8 mouse cellular contexts compared by ENCODE assay signal in the genomic region with DNA sequence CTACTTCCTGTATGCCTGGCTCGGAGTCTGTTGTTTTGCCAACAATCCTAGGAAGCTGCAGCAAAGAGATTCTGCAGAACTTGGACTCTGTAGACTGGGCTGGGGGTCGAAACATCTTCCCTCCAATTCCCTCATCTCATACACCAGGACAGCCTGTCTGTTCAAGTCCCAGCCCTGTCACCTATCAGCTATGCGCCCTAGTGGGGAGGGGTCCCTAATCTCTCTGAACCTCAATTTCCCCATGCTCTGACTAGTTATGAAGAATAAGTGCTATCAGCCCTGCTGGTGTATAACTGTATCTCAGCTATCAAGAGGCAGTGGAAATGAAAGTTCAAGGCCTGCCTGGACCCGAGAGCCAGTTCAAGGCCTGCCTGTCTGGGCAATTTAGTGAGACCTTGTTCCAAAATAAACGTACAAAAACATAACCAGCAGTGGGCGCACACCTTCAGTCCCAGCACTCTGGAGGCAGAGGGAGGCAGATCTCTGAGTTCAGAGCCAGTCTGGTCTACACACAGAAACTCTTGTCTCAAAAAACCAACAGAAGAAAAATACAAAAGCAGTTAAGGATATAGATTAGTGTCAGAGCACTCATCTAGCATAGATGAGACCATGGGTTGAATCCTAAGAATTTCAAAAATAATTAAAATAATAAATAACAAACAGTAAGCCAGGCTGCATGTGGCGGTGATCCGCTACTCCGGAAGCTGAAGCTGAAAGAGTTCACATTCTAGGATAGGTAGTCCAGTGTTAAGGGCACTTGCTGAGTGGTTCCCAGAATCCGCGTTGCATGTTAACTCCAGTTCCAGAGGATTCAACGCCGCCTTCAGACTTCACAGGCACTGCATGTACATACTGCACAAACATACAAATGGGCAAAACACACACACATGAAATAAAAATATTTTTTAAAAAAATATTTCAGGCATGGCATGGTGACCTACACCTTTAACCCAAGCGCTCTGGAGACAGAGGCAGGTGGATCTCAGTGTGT. TPM values are rescaled to one million over a fixed set of nuclear protein-coding genes. Genes with fewer than 3 reads are reported as not detected.
DNase-seq lines count a peak whose midpoint lies in the region; ATAC-seq and TF ChIP-seq lines count a peak whose summit lies in the region.

No protein-coding gene starts in this region.

- peaks cover 43% of the 10 kb centered on the region for H3K36me3 ChIP-seq in lung, embryonic 14.5 days (ENCODE audit: insufficient read depth)
- peaks cover 28% of the 10 kb centered on the region for H3K36me3 ChIP-seq in heart, postnatal 0 days (replicated peaks; ENCODE audit: control insufficient read depth, insufficient read depth, low read length)
- H3K36me3 ChIP-seq in liver, embryonic 13.5 days = peaks cover 39% of the 10 kb centered on the region
- H3K36me3 ChIP-seq in stomach, embryonic 16.5 days (ENCODE audit: control insufficient read depth, insufficient read depth, low read length) = peaks cover 12% of the 10 kb centered on the region

- peak overlapping the region; percentile 42; the same call in 1 of the 2 replicates for H3K9ac ChIP-seq in lung, embryonic 14.5 days
- peak overlapping the region; percentile 51; the same call in 1 of the 2 replicates for H3K9ac ChIP-seq in heart, postnatal 0 days (replicated peaks; ENCODE audit: low read depth, low read length)
- peak overlapping the region; percentile 59; the same call in 1 of the 2 replicates for H3K9ac ChIP-seq in liver, embryonic 13.5 days
- peak overlapping the region; percentile 72 for H3K9ac ChIP-seq in stomach, embryonic 16.5 days (ENCODE audit: low read length)

- peaks cover 7% of the 10 kb centered on the region; the same call in 1 of the 2 replicates for H3K27me3 ChIP-seq in lung, embryonic 14.5 days (ENCODE audit: insufficient read depth, low read length)
- no peaks in the 10 kb centered on the region for H3K27me3 ChIP-seq in heart, postnatal 0 days (ENCODE audit: control insufficient read depth, insufficient read depth, low read length)
- H3K27me3 ChIP-seq in liver, embryonic 13.5 days = peaks cover 23% of the 10 kb centered on the region
- no peaks in the 10 kb centered on the region for H3K27me3 ChIP-seq in stomach, embryonic 16.5 days (ENCODE audit: control insufficient read depth, insufficient read depth, low read length)

- peak overlapping the region; percentile 79 for H3K4me2 ChIP-seq in lung, embryonic 14.5 days
- H3K4me2 ChIP-seq in heart, postnatal 0 days (ENCODE audit: low read depth, low read length) = peak overlapping the region; percentile 95
- H3K4me2 ChIP-seq in liver, embryonic 13.5 days = peak overlapping the region; percentile 75
- peak overlapping the region; percentile 92 for H3K4me2 ChIP-seq in stomach, embryonic 16.5 days (ENCODE audit: low read depth, low read length)

- no peak for TF ChIP-seq EP300 in heart, postnatal 0 days (IDR thresholded peaks at IDR 0.05; ENCODE audit: low read depth)

- H3K27ac ChIP-seq in lung, embryonic 14.5 days (ENCODE audit: low read depth) = no peak overlapping the region
- H3K27ac ChIP-seq in heart, postnatal 0 days (ENCODE audit: low read depth) = no peak overlapping the region
- H3K27ac ChIP-seq in liver, embryonic 13.5 days = no peak overlapping the region
- H3K27ac ChIP-seq in stomach, embryonic 16.5 days (ENCODE audit: low read length) = no peak overlapping the region

- H3K4me1 ChIP-seq in lung, embryonic 14.5 days (ENCODE audit: insufficient read depth) = no peaks in the 10 kb centered on the region
- H3K4me1 ChIP-seq in heart, postnatal 0 days (ENCODE audit: control insufficient read depth, insufficient read depth) = peaks cover 8% of the 10 kb centered on the region; the same call in 1 of the 2 replicates
- H3K4me1 ChIP-seq in liver, embryonic 13.5 days (replicated peaks) = peaks cover 18% of the 10 kb centered on the region
- H3K4me1 ChIP-seq in stomach, embryonic 16.5 days (ENCODE audit: control insufficient read depth, insufficient read depth, low read length) = no peaks in the 10 kb centered on the region

- 40% methylated on average over 14 of the region's 14 CpGs for WGBS in lung, embryonic 14.5 days
- 56% methylated on average over 14 of the region's 14 CpGs for WGBS in heart, postnatal 0 days
- WGBS in liver, embryonic 13.5 days (ENCODE audit: insufficient replicate concordance) = 48% methylated on average over 14 of the region's 14 CpGs
- WGBS in stomach, embryonic 16.5 days = 46% methylated on average over 14 of the region's 14 CpGs

- peak; percentile 49 for TF ChIP-seq CTCF in lung, embryonic 14.5 days (IDR thresholded peaks at IDR 0.05; ENCODE audit: low read depth)
- TF ChIP-seq CTCF in heart, postnatal 0 days (IDR thresholded peaks at IDR 0.05; ENCODE audit: low read depth) = peak; percentile 16; the same call in 1 of the 2 replicates

- H3K4me3 ChIP-seq in lung, embryonic 14.5 days (ENCODE audit: low read depth, low read length) = peak overlapping the region; percentile 41
- H3K4me3 ChIP-seq in heart, postnatal 0 days (ENCODE audit: low read depth, low read length) = peak overlapping the region; percentile 53
- peak overlapping the region; percentile 56 for H3K4me3 ChIP-seq in liver, embryonic 13.5 days (replicated peaks)
- H3K4me3 ChIP-seq in stomach, embryonic 16.5 days (replicated peaks; ENCODE audit: low read length) = peak overlapping the region; percentile 54

- peak; percentile 44 for DNase-seq in lung, embryonic 14.5 days
- no peak for DNase-seq in lung, adult 18-20 months
- DNase-seq in brain, adult 2 months (ENCODE audit: low read depth, low spot score) = peak; percentile 54
- no peak for DNase-seq in heart, postnatal 0 days (ENCODE audit: low spot score)
- DNase-seq in liver, embryonic 13.5 days = no peak
- DNase-seq in spleen, postnatal 4 days (ENCODE audit: low spot score in 2 of 2) = no peak

- no peaks in the 10 kb centered on the region for H3K9me3 ChIP-seq in lung, embryonic 14.5 days (ENCODE audit: low read depth, low read length)
- no peaks in the 10 kb centered on the region for H3K9me3 ChIP-seq in heart, postnatal 0 days (replicated peaks; ENCODE audit: control insufficient read depth, low read length)
- H3K9me3 ChIP-seq in liver, embryonic 13.5 days (replicated peaks) = no peaks in the 10 kb centered on the region
- no peaks in the 10 kb centered on the region for H3K9me3 ChIP-seq in stomach, embryonic 16.5 days (replicated peaks; ENCODE audit: control insufficient read depth, low read length)

- ATAC-seq in lung, embryonic 14.5 days (ENCODE audit: insufficient read depth) = peak; percentile 3; the same call in 1 of the 2 replicates
- ATAC-seq in heart, postnatal 0 days (ENCODE audit: insufficient read depth, low read depth) = no peak
- ATAC-seq in liver, embryonic 13.5 days (ENCODE audit: low read depth) = no peak
- ATAC-seq in stomach, embryonic 16.5 days (ENCODE audit: insufficient read depth, low FRiP score) = peak; percentile 38; the same call in 1 of the 2 replicates
- ATAC-seq in granulocyte monocyte progenitor cell, adult 5-6 weeks (replicated peaks; ENCODE audit: poor library complexity, severe bottlenecking) = no peak

RNA-seq across cellular contexts. Expression of a gene that starts 0.6 kb away (rescaled TPM):
- polyA plus RNA-seq in lung, embryonic 14.5 days (2014; fragmentation: Nextera tagmentation; extraction: Ambion mirVana) = 1.3 and 1.5 TPM in 2 replicates
- total RNA-seq in heart, postnatal 0 days (2014; rRNA removed; ENCODE audit: low replicate concordance) = 0.08 and 0.15 TPM in 2 replicates
- polyA plus RNA-seq in heart, postnatal 0 days (2015; fragmentation: Nextera tagmentation; extraction: Ambion mirVana) = 0.41 and 0.48 TPM in 2 replicates
- 0.76 and 1.2 TPM in 2 replicates for polyA plus RNA-seq in liver, embryonic 13.5 days (2015; fragmentation: Nextera tagmentation; extraction: Ambion mirVana)
- polyA plus RNA-seq in stomach, embryonic 16.5 days (2015; fragmentation: Nextera tagmentation; extraction: Ambion mirVana) = 2.1 and 3.1 TPM in 2 replicates
- not detected in 2 replicates for total RNA-seq in granulocyte monocyte progenitor cell, adult 5-6 weeks (2014; fragmentation: Nextera tagmentation)
- total RNA-seq in granulocyte monocyte progenitor cell, adult 5-6 weeks (2017) = not detected in 2 replicates

RNA-seq across cellular contexts. Expression of a gene that starts 19.7 kb away (rescaled TPM):
- polyA plus RNA-seq in lung, embryonic 14.5 days (2014; fragmentation: Nextera tagmentation; extraction: Ambion mirVana) = 78.4 and 80.0 TPM in 2 replicates
- 119 and 122 TPM in 2 replicates for total RNA-seq in heart, postnatal 0 days (2014; rRNA removed; ENCODE audit: low replicate concordance)
- 27.2 and 27.4 TPM in 2 replicates for polyA plus RNA-seq in heart, postnatal 0 days (2015; fragmentation: Nextera tagmentation; extraction: Ambion mirVana)
- 22.6 and 24.0 TPM in 2 replicates for polyA plus RNA-seq in liver, embryonic 13.5 days (2015; fragmentation: Nextera tagmentation; extraction: Ambion mirVana)
- 89.4 and 90.8 TPM in 2 replicates for polyA plus RNA-seq in stomach, embryonic 16.5 days (2015; fragmentation: Nextera tagmentation; extraction: Ambion mirVana)
- total RNA-seq in granulocyte monocyte progenitor cell, adult 5-6 weeks (2014; fragmentation: Nextera tagmentation) = 35.0 and 51.1 TPM in 2 replicates
- total RNA-seq in granulocyte monocyte progenitor cell, adult 5-6 weeks (2017) = 47.1 and 73.7 TPM in 2 replicates

RNA-seq across cellular contexts. Expression of a gene that starts 37.0 kb away (rescaled TPM):
- 61.9 and 74.1 TPM in 2 replicates for polyA plus RNA-seq in lung, embryonic 14.5 days (2014; fragmentation: Nextera tagmentation; extraction: Ambion mirVana)
- total RNA-seq in heart, postnatal 0 days (2014; rRNA removed; ENCODE audit: low replicate concordance) = 26.0 and 45.2 TPM in 2 replicates
- polyA plus RNA-seq in heart, postnatal 0 days (2015; fragmentation: Nextera tagmentation; extraction: Ambion mirVana) = 25.3 and 29.6 TPM in 2 replicates
- polyA plus RNA-seq in liver, embryonic 13.5 days (2015; fragmentation: Nextera tagmentation; extraction: Ambion mirVana) = 30.8 and 35.8 TPM in 2 replicates
- 51.2 and 53.1 TPM in 2 replicates for polyA plus RNA-seq in stomach, embryonic 16.5 days (2015; fragmentation: Nextera tagmentation; extraction: Ambion mirVana)
- 26.0 and 30.1 TPM in 2 replicates for total RNA-seq in granulocyte monocyte progenitor cell, adult 5-6 weeks (2014; fragmentation: Nextera tagmentation)
- total RNA-seq in granulocyte monocyte progenitor cell, adult 5-6 weeks (2017) = 19.4 and 20.9 TPM in 2 replicates

RNA-seq across cellular contexts. Expression of a gene that starts 42.2 kb away (rescaled TPM):
- 47.4 and 51.4 TPM in 2 replicates for polyA plus RNA-seq in lung, embryonic 14.5 days (2014; fragmentation: Nextera tagmentation; extraction: Ambion mirVana)
- 40.9 and 49.2 TPM in 2 replicates for total RNA-seq in heart, postnatal 0 days (2014; rRNA removed; ENCODE audit: low replicate concordance)
- polyA plus RNA-seq in heart, postnatal 0 days (2015; fragmentation: Nextera tagmentation; extraction: Ambion mirVana) = 28.8 and 31.9 TPM in 2 replicates
- 30.1 and 32.0 TPM in 2 replicates for polyA plus RNA-seq in liver, embryonic 13.5 days (2015; fragmentation: Nextera tagmentation; extraction: Ambion mirVana)
- 56.8 and 61.1 TPM in 2 replicates for polyA plus RNA-seq in stomach, embryonic 16.5 days (2015; fragmentation: Nextera tagmentation; extraction: Ambion mirVana)
- 18.4 and 24.8 TPM in 2 replicates for total RNA-seq in granulocyte monocyte progenitor cell, adult 5-6 weeks (2014; fragmentation: Nextera tagmentation)
- 32.1 and 43.8 TPM in 2 replicates for total RNA-seq in granulocyte monocyte progenitor cell, adult 5-6 weeks (2017)

Comparison
In these comparisons a context has a peak if more than half of its experiments do, and no peak if none do; other contexts are left out.
1. DNase-seq: peak in lung, embryonic 14.5 days (single experiment) and brain, adult 2 months (single experiment); none in lung, adult 18-20 months (0 of 2), heart, postnatal 0 days (single experiment), liver, embryonic 13.5 days (single experiment) and spleen, postnatal 4 days (0 of 2).
2. ATAC-seq: peak in lung, embryonic 14.5 days (single experiment) and stomach, embryonic 16.5 days (single experiment); none in heart, postnatal 0 days (single experiment), liver, embryonic 13.5 days (single experiment) and granulocyte monocyte progenitor cell, adult 5-6 weeks (single experiment).
3. Peak in every context shown above with its lines, with median percentiles within 50 percentile points of each other: H3K4me2 ChIP-seq, H3K4me3 ChIP-seq and H3K9ac ChIP-seq.